Mouse (Mus musculus): ENCODE measurements around the gene Krtap20-2. TPM values are rescaled to one million over a fixed set of nuclear protein-coding genes. Genes with fewer than 3 reads are reported as not detected.
"Not testable (repeated sequence)": the region's sequence is repeated elsewhere in the genome, so short reads cannot be mapped to it uniquely, and the experiment has no call there.

The Krtap20-2 gene
- total RNA-seq (2015) (not detected in 2 replicates), total RNA-seq (2017) (not detected in 2 replicates)

- no peak for ATAC-seq (ENCODE audit: poor library complexity, severe bottlenecking)
These were observed at the start of gene Krtap20-2 for GRCm38 (mm10) chr16:89205561-89205960. Krtap20-2 (plus strand) TSS chr16:89205861.

DNA sequence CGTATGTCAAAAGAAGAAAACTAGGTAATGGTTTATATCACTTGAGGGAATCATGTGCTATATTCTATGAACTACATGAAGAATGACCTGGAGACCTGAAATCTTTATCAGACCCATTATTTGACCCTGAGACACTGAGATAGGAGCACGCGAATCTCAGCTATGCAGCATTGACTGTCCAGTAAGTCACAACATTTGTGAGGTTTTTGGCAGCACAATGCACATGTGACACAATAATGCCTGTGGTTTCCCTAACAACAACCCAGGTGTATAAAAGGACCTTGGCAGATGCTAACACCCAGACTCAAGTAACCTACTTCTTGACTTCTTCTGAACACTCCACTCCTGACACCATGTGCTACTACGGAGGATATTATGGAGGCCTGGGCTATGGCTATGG, 48.0 kb upstream of the Krtap20-2 start, which contains the start of gene Gm9789:
Gm9789 (plus strand) TSS at position 301 of the 400 bp plus-strand sequence.
- no peak for ATAC-seq (ENCODE audit: poor library complexity, severe bottlenecking)

GRCm38 (mm10) chr16:89169190-89169589, 36.5 kb upstream of the Krtap20-2 start, which contains the start of gene Gm7735:
Gm7735 (plus strand) TSS chr16:89169490.
- not testable (repeated sequence) for ATAC-seq (ENCODE audit: poor library complexity, severe bottlenecking)

DNA sequence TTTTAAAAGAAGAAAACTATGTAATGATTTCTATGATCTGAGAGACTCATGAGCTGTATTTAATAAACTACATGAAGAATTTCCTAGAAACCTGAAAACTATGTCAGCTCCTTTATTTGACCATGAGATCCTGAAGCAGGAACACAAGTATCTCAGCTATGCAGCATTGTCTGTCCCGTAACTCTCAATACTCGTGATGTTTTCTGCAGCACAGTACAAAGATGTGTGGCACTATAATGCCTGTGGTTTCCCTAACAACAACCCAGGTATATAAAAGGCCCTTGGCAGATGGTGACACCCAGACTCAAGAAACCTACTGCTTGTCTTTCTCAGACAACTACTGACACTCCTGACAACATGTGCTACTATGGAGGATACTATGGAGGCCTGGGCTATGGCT, 31.2 kb upstream of the Krtap20-2 start, which contains the start of gene 1110057P08Rik:
1110057P08Rik (plus strand) TSS at position 301 of the 400 bp plus-strand sequence.
- ATAC-seq (ENCODE audit: poor library complexity, severe bottlenecking): no peak

GRCm38 (mm10) chr16:89188621-89189020, 17.0 kb upstream of the Krtap20-2 start:
- no peak for ATAC-seq (ENCODE audit: poor library complexity, severe bottlenecking)

Other genes with a start within 250 kb of the Krtap20-2 start
- not detected in 2 replicates for gene Krtap16-3, start 243.0 kb upstream of the Krtap20-2 start, total RNA-seq (2015)
- gene Krtap16-3, start 243.0 kb upstream of the Krtap20-2 start, total RNA-seq (2017): not detected in 2 replicates
- not detected in 2 replicates for gene Krtap22-2, start 195.1 kb upstream of the Krtap20-2 start, total RNA-seq (2015)
- gene Krtap22-2, start 195.1 kb upstream of the Krtap20-2 start, total RNA-seq (2017): not detected in 2 replicates
- not detected in 2 replicates for gene Gm10229, start 190.6 kb upstream of the Krtap20-2 start, total RNA-seq (2015)
- not detected in 2 replicates for gene Gm10229, start 190.6 kb upstream of the Krtap20-2 start, total RNA-seq (2017)
- not detected in 2 replicates for gene Krtap6-1, start 174.2 kb upstream of the Krtap20-2 start, total RNA-seq (2015)
- gene Krtap6-1, start 174.2 kb upstream of the Krtap20-2 start, total RNA-seq (2017): not detected in 2 replicates
- not detected in 2 replicates for gene Gm10228, start 164.4 kb upstream of the Krtap20-2 start, total RNA-seq (2015)
- not detected in 2 replicates for gene Gm10228, start 164.4 kb upstream of the Krtap20-2 start, total RNA-seq (2017)
- gene Krtap6-5, start 158.0 kb upstream of the Krtap20-2 start, total RNA-seq (2015): not detected in 2 replicates
- not detected in 2 replicates for gene Krtap6-5, start 158.0 kb upstream of the Krtap20-2 start, total RNA-seq (2017)
- not detected in 2 replicates for gene 1110025L11Rik, start 141.9 kb upstream of the Krtap20-2 start, total RNA-seq (2015)
- not detected in 2 replicates for gene 1110025L11Rik, start 141.9 kb upstream of the Krtap20-2 start, total RNA-seq (2017)
- not detected in 2 replicates for gene Krtap6-3, start 121.8 kb upstream of the Krtap20-2 start, total RNA-seq (2015)
- not detected in 2 replicates for gene Krtap6-3, start 121.8 kb upstream of the Krtap20-2 start, total RNA-seq (2017)
- gene Gm6358, start 65.0 kb upstream of the Krtap20-2 start, total RNA-seq (2015): not detected in 2 replicates
- not detected in 2 replicates for gene Gm6358, start 65.0 kb upstream of the Krtap20-2 start, total RNA-seq (2017)
- not detected in 2 replicates for gene Gm10061, start 54.8 kb upstream of the Krtap20-2 start, total RNA-seq (2015)
- gene Gm10061, start 54.8 kb upstream of the Krtap20-2 start, total RNA-seq (2017): not detected in 2 replicates
- not detected in 2 replicates for gene Gm9789, start 47.9 kb upstream of the Krtap20-2 start, total RNA-seq (2015)
- not detected in 2 replicates for gene Gm9789, start 47.9 kb upstream of the Krtap20-2 start, total RNA-seq (2017)
- gene Gm7735, start 36.4 kb upstream of the Krtap20-2 start, total RNA-seq (2015): not detected in 2 replicates
- gene Gm7735, start 36.4 kb upstream of the Krtap20-2 start, total RNA-seq (2017): not detected in 2 replicates
- gene 1110057P08Rik, start 31.1 kb upstream of the Krtap20-2 start, total RNA-seq (2015): not detected in 2 replicates
- not detected in 2 replicates for gene 1110057P08Rik, start 31.1 kb upstream of the Krtap20-2 start, total RNA-seq (2017)
- not detected in 2 replicates for gene Krtap21-1, start 198.0 kb downstream of the Krtap20-2 start, total RNA-seq (2015)
- not detected in 2 replicates for gene Krtap21-1, start 198.0 kb downstream of the Krtap20-2 start, total RNA-seq (2017)
- not detected in 2 replicates for gene Krtap6-2, start 214.2 kb downstream of the Krtap20-2 start, total RNA-seq (2015)
- not detected in 2 replicates for gene Krtap6-2, start 214.2 kb downstream of the Krtap20-2 start, total RNA-seq (2017)